Mouse (Mus musculus): Measurements from ENCODE around the gene H2-Q10.
"Not testable (repeated sequence)": the region's sequence is repeated elsewhere in the genome, so short reads cannot be mapped to it uniquely, and the experiment has no call there.

H2-Q10 gene

DNA sequence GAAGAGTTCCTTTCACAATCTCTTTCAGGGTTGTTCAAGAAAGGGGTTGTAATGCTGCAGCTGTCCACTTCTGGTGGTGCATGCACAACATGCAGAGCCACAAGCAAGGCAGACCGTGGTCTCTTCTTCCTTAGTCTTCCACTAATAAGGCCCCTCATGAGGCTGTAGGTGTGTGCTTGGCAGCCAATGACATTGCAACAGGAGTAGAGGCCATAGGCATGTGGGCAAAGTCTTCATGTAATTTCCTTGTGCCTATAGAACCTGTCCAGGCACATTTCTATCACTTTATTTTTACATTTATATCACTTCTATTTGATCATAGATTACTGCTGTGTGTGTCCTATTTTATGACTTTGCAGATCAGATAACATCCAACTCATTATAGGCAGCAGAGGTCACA, 11.6 kb upstream of the H2-Q10 start:
- not testable (repeated sequence) for DNase-seq (ENCODE audit: low read depth)

DNA sequence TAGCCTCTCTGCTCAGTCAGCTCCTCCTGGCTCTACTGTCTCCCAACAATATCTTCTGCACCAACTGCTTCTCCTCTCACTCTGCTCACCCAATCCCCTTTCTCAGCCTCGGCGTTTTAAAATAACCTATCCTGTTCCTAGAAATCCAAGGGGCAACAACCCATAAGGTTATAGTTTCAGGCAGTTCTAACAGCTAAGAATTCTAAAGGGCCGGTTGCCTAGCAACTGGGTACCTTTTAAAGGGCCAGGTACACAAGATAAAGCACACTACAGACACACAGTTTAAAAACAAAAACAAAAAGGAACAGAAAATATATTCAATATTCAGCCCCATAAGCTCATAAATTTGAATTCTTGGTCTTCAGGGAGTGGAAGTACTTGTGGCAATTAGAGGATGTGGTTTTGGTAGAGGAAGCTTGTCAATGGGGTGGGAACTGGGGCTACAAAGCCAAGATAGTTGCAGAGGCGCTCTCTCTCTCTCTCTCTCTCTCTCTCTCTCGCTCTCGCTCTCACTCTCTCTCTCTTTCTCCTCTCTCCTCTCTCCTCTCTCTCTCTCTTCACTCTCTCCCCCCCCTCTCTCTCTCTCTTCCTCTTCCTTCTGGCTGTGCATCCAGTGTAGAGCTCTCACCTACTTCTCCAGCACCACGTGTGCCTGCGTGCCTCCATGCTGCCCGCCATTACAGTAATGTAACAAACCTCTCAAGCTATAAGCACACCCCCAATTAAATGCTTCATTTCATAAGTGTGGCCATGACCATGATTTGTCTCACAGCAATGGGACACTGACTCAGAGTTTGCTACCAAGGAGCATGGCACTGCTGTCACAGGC, 9.2 kb upstream of the H2-Q10 start:
- DNase-seq (ENCODE audit: low read depth): not testable (repeated sequence)

DNA sequence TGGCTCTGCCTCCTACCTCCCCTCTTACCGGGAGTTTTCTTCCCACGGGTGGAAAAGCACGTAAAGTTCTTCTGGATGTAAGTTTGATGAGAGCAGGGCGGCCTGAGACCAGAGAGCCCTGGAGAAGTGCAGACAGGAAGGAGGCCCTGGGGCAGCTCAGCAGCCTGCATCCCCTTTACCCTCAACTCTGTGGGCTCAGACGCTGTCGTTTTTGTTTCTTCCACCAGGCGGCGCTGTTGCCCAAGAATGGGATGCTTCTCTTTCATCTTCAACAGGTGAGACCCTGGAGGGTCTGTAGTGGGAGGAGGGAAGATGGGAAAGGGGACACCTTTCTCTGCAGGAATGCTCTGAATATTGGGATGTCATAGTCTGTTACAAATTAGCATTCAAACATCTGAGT, 4.2 kb upstream of the H2-Q10 start:
- peak; percentile 90 for DNase-seq (ENCODE audit: low read depth)

DNA sequence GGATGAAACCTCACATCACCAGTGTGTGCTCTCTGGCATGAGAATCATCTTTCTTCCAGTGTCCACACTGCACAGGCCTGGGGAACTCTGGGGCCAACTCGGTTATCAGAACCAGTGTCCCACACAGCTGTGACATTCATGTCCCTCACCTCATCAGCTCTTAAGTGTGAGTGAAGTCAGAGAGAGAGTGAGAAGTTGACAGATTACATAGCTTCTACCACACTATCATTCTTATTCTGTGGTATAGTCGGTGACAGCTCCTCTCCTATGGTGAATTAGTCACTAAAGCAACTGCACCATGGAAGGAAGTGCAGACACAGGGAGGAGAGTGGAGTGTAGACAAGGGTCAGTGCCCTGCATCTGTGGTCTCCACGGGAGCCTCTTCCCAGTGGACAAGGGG, 953 bp upstream of the H2-Q10 start:
- peak; percentile 28 for DNase-seq (ENCODE audit: low read depth)

DNA sequence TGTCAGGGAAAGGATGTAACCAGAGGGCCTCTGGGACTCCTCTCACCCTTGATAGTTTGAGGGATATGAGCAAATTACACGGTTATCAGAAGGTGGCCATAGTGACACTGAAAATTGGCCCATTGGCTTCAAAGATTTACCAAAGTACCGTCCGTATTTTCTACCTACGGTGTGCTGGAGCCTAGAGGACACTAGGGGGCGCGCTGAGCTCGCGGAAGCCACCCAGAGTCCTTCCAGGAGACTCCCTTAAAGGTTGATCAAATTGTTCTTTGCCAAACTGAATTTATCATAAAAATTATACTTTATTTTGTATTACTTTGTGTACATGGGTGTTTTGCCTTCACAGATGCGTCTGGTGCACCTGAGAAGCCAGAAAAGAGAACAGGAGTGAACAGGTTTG, 14.2 kb downstream of the H2-Q10 start:
- peak; percentile 82 for DNase-seq (ENCODE audit: low read depth)

- no peak for DNase-seq (ENCODE audit: low read depth)
Observed at GRCm38 (mm10) chr17:35485702-35486101, 15.8 kb downstream of the H2-Q10 start.

DNA sequence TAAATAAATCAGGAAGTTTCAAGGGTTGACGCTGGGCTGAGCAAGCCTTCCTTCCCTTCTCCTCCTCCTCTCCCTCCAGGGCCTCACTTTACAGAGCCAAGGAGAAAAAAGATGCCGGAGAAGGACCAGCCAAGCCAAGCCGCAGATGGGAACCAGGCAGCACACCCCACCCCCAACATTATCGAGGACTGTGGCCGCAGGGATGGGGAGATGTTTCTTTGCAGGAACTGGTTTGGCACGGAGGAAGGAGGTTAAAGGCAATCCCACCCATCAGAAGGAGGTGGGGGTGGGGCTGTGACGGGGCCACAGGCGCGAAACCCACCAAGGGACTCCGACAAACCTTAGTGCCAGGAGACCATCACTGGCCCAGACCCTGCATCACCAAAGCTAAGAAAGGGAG, 16.8 kb downstream of the H2-Q10 start:
- DNase-seq (ENCODE audit: low read depth): no peak

DNA sequence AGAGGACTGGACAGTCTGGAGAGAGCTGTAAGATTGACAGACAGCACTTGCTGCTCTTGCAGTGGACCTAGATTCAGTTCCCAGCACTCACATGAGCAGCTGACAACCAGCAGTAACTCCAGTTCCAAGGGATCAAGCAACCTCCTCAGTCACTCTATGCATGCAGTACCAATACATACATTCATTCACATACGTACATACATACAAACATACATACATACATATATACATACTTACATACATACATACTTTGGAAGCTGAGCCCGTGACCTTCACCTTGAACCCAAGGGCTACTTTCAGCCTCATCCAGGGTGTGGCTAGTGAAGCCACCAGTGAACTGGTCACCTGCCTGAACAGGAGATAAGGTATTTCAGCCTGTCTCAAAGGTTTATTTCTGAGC, 18.2 kb downstream of the H2-Q10 start:
- DNase-seq (ENCODE audit: low read depth): no peak

- DNase-seq (ENCODE audit: low read depth): no peak
Observed at GRCm38 (mm10) chr17:35490320-35490719, 20.4 kb downstream of the H2-Q10 start.

DNA sequence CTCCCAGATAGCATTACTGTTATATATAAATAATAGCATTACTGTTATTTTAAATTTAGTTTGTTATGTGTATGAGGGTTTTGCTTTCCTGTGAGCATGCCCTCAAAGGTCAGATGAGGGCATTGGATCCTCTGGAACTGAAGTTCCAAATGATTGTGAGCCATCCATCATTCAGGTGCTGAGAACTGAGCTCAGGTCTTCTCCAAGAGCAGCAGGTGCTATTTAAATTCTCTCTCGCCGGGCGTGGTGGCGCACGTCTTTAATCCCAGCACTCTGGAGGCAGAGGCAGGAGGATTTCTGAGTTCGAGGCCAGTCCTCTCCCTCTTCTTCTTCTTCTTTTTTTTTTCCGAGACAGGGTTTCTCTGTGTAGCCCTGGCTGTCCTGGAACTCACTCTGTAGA, 27.2 kb downstream of the H2-Q10 start:
- DNase-seq (ENCODE audit: low read depth): no peak

GRCm38 (mm10) chr17:35502226-35502625, 32.3 kb downstream of the H2-Q10 start:
- DNase-seq (ENCODE audit: low read depth): no peak

- no peak for DNase-seq (ENCODE audit: low read depth)
Observed at GRCm38 (mm10) chr17:35502762-35503161, 32.9 kb downstream of the H2-Q10 start.

DNA sequence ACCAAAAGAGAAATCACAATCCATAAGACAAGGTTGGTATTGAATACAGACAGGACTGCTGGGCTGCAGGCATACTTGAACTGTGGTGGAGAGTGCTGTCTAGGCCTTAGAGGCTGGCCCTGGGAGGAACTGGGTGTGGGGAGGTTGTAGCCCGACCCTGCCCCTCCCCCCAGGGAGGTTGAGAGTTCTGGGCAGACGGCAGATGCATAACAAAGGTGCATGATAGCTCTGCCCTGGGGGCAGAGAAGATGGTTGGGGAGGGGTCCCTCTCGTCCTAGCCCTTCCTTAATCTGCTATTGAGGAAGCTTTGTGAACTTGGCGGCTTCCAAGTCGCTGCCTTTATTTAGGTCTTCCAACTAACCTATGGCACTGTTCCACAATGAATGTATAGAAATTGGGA, 34.0 kb downstream of the H2-Q10 start:
- no peak for DNase-seq (ENCODE audit: low read depth)

GRCm38 (mm10) chr17:35504628-35505481, 35.0 kb downstream of the H2-Q10 start:
- no peak for DNase-seq (ENCODE audit: low read depth)

DNA sequence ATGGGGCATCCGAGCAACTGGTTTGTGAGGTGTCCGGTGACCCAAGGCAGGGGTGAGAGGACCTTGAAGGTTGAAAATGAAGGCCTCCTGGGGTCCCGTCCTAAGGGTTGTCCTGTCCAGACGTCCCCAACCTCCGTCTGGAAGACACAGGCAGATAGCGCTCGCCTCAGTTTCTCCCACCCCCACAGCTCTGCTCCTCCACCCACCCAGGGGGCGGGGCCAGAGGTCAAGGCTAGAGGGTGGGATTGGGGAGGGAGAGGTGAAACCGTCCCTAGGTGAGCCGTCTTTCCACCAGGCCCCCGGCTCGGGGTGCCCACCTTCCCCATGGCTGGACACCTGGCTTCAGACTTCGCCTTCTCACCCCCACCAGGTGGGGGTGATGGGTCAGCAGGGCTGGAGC, 35.9 kb downstream of the H2-Q10 start, which contains the start of gene Pou5f1:
TSS of gene Pou5f1 (plus strand) at position 243 of the 400 bp plus-strand sequence.
- no peak for DNase-seq (ENCODE audit: low read depth)

DNA sequence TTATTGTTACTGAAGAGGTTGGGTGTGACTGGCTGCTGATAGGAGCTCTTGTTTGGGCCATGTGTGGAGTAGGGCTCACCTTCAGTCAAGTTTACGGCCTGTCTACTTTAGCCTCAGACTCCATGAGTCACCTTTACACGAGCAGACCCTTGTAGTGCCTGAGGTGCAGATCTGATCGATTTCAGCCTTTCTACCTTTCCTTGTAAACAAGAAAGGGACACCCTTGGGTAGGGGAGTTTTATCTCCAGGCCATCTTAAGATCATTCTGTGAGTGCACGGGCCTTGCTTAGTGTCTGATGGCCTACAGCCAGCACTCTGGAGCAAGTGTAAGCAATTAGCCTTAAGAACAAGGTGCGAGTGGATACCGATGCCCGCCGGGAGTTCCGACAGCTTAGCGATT, 37.0 kb downstream of the H2-Q10 start:
- DNase-seq (ENCODE audit: low read depth): no peak

GRCm38 (mm10) chr17:35507556-35508260, 37.8 kb downstream of the H2-Q10 start:
- DNase-seq (ENCODE audit: low read depth): peak; percentile 52

DNA sequence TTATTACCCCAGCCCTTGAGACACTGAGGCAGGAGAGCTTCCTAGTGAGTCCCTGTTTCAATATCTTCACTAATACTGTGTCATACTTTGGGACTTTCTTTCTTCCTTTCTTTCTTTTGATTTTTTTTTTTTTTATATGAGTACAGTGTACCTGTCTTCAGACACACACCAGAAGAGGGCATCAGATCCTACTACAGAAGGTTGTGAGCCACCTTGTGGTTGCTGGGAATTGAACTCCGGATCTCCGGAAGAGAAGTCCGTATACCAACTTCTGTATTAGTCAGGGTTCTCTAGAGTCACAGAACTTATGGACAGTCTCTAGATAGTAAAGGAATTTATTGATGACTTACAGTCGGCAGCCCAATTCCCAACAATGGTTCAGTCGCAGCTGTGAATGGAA, 38.4 kb downstream of the H2-Q10 start:
- DNase-seq (ENCODE audit: low read depth): not testable (repeated sequence)

DNA sequence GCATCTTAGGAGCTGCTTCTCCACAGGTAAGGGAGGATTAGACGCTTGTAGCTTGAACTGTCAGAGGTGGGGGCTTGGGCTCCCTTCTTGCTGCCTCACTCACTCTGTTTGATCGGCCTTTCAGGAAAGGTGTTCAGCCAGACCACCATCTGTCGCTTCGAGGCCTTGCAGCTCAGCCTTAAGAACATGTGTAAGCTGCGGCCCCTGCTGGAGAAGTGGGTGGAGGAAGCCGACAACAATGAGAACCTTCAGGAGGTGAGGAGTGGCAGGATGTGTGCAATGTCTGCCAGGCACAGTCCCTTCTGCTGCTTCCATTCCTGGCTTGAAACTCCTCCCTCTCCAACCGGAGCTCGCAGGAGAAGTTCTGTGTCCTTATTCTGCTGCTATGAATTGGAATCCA, 39.4 kb downstream of the H2-Q10 start:
- DNase-seq (ENCODE audit: low read depth): peak; percentile 72

- DNase-seq (ENCODE audit: low read depth): peak; percentile 46
Observed at GRCm38 (mm10) chr17:35512916-35513626, 43.2 kb downstream of the H2-Q10 start.

DNA sequence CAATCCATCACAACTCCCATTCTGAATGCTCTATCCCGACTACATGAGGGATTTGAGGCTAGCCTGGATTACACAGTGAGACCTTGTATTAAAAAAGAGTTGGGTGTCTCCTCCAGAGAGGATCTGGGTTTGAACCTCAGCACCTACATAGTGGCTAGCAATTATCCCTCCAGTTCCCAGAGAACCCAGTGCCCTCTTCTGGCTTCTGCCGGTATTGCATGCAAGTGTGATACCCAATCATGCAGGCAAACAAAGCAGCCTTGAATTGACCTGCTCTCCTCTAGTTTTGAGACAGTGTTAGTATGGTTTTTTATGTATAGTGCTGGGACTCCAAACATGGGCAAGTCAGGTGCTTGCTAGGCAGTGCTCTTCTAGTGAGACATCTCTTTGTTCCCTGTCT, 44.0 kb downstream of the H2-Q10 start:
- DNase-seq (ENCODE audit: low read depth): peak; percentile 90

DNA sequence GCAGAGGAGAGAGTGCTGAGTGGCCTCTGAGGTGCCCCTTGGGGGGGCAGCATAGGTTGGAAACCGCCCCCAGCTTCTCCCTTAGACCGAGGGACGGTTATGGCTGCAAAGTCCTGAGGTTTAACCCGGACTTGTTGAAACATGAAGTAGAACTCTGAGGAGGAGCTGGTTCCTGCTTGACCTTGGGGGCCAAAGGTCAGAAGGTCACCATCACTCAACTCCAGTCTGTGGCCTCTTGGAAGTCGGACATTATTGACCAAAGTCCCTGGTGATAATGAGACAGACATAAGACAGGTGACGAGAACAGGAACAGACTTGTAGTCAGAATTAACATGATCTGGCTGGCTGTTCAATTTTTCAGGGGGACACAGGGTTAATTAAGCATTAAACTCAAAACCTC, 44.9 kb downstream of the H2-Q10 start:
- DNase-seq (ENCODE audit: low read depth): no peak
